Mouse (Mus musculus): ENCODE measurements around the gene Clec14a. TPM values are rescaled to one million over a fixed set of nuclear protein-coding genes. Genes with fewer than 3 reads are reported as not detected.
"Not testable (repeated sequence)": the region's sequence is repeated elsewhere in the genome, so short reads cannot be mapped to it uniquely, and the experiment has no call there.

Clec14a gene
- polyA plus RNA-seq (2016; fragmentation: Nextera tagmentation; extraction: Ambion mirVana): 5.4 and 5.5 TPM in 2 replicates

DNA sequence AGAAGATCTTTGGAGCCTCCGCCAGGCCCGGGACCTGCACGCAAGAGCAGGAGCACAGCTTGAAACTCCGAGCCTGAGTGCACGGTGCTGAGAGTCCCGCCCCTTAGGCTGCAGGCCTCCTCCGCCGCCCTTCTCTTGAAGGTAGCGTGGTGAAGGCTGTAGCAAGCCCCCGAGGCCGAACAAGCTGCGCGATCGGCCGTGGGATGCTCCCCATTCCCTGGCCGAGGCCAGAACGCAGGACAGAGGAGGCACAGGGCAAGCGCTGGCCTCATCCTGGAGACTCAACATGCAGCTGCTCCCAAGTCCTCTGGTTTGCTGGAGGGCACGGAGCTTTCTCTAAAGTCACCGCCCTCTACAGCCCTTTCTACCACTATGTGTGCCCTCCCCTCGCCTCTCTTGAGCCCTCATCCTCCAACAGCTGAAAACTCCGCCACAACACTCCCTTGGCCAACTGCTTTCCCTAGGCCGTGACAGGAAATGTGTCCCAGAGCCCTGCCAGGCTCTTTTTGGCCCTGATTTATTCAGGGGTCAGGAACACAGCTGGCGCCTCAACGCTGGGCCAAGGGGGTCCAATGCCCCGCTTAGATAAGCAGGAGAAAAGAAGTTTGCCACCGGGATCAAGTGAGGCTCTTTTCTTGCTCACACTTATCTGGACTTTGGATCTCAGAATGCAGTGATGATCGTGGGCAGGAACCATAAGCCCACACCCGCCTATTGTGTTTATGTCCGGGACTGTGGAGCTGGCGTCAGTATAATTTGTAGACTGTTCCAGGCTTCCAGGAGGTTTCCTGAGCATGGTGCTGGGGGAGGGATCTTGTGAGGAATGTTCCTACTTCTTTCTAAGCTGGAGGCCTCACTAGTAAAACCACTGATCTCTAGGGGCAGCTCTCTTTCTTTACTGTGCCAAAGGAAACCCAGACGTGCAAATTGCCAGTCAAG is at the start of gene Clec14a:
Gene Clec14a (minus strand): TSS at position 728 of the 939 bp plus-strand sequence.
- peak within 1 kb of the TSS; percentile 75 for H3K27ac ChIP-seq
- no peaks in the 10 kb centered on the region for H3K9me3 ChIP-seq
- peak within 1 kb of the TSS; percentile 48 for H3K4me3 ChIP-seq
- no peaks in the 10 kb centered on the region for H3K36me3 ChIP-seq (replicated peaks)
- H3K27me3 ChIP-seq (ENCODE audit: poor library complexity, severe bottlenecking): peaks cover 28% of the 10 kb centered on the region
- H3K4me1 ChIP-seq: peaks cover 17% of the 10 kb centered on the region
- peak; percentile 53 for DNase-seq (ENCODE audit: extremely low spot score, low spot score)
- 9% methylated on average over 32 of the region's 32 CpGs for WGBS

DNA sequence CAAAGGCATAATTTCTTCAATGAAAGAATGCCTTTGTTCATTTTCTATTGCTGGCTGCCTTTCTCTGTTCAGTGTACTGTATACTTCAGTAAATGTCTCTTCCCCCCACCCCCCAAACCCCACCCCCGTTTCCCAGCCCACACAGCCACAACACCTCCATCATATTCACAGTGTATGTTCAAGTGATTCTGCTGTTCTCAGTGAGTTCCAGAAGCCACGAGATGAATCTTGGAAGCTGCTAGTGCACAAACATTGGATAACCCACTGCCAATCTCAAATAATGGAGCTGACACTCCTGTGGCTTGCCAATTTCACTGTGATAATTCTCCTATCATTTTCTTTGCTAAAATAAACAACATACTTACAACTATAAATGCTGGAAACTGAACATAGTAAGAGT is 38.7 kb upstream of the Clec14a start:
- no peaks in the 10 kb centered on the region for H3K9me3 ChIP-seq
- no peaks in the 10 kb centered on the region for H3K36me3 ChIP-seq (replicated peaks)
- no peaks in the 10 kb centered on the region for H3K27me3 ChIP-seq (ENCODE audit: poor library complexity, severe bottlenecking)
- 0 out of 2 replicates have a peak, but pooled peaks cover 2% of the 10 kb centered on the region for H3K4me1 ChIP-seq
- H3K27ac ChIP-seq: no peak overlapping the region
- 87% methylated on average over 2 of the region's 2 CpGs for WGBS
- no peak overlapping the region for H3K4me3 ChIP-seq
- DNase-seq (ENCODE audit: extremely low spot score, low spot score): no peak

DNA sequence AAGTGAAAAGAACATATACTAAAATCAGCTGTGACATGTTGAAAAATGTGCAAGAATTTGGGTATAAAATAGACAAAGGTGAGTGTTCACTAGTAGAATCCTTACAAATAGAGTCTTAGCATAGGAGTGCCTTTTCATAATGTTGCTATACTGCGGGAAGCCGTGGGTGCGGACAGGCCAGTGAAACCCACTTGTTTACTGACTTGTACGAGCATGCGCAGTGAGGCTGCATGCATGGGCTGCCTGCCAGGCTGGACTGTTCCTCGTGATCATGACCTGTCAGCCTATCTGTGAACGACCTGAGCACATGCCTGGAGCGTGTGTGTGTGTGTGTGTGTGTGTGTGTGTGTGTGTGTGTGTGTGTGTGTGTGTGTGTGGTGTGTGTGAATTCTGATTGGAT is 37.3 kb upstream of the Clec14a start:
- not testable (repeated sequence) for H3K4me3 ChIP-seq; H3K27ac ChIP-seq; H3K36me3 ChIP-seq (replicated peaks); H3K27me3 ChIP-seq (ENCODE audit: poor library complexity, severe bottlenecking); H3K4me1 ChIP-seq; H3K9me3 ChIP-seq; DNase-seq (ENCODE audit: extremely low spot score, low spot score)
- 84% methylated on average over 8 of the region's 8 CpGs for WGBS

DNA sequence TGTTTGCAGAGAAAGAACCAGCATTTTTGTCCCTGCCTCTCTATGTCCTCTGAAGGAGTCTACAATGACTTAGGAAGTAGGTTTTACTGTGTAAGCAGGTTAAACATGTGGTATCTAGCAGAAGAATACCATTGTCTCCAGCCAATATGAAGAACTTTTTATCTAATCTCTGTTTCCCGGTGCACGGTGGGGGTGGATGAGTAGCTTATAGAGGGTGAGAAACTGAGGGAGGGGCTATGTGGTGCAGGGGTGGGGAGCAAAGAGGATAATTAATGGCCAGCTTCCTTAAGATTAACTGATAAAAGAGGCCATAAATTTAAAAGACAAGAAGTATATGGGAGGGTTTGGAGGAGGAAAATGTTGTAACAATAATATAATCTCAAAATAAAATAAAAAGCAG is 36.5 kb upstream of the Clec14a start:
- 84% methylated on average over 2 of the region's 2 CpGs for WGBS
- Histone ChIP-seq H3K27ac (no peak overlapping the region), H3K4me3 (no peak overlapping the region), H3K36me3 (replicated peaks) (no peaks in the 10 kb centered on the region), H3K9me3 (no peaks in the 10 kb centered on the region), H3K27me3 (ENCODE audit: poor library complexity, severe bottlenecking) (no peaks in the 10 kb centered on the region), H3K4me1 (no peaks in the 10 kb centered on the region)
- DNase-seq (ENCODE audit: extremely low spot score, low spot score): no peak

DNA sequence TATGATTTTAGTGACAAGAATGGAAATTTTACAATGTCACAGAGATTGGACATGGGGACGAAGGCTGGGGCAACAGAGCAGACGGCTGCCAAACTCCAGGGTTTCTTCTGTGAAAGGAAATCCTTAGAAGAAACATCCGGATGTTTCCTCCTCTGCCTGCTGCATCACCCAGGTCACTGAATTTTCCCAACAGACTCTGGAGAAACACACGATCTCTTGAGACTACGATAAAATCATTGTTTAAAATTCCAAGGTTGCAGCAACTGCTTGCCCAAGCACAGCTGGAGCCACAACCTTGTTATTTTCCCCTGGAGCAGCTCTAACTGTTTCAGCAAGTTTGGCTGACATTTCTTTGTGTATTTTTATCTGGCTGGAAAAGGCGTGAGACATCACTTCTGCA is 27.9 kb upstream of the Clec14a start:
- no peak overlapping the region for H3K4me3 ChIP-seq
- no peak for DNase-seq (ENCODE audit: extremely low spot score, low spot score)
- no peaks in the 10 kb centered on the region for H3K27me3 ChIP-seq (ENCODE audit: poor library complexity, severe bottlenecking)
- 77% methylated on average over 6 of the region's 6 CpGs for WGBS
- H3K9me3 ChIP-seq: no peaks in the 10 kb centered on the region
- H3K27ac ChIP-seq: no peak overlapping the region
- H3K4me1 ChIP-seq: no peaks in the 10 kb centered on the region
- H3K36me3 ChIP-seq (replicated peaks): no peaks in the 10 kb centered on the region

DNA sequence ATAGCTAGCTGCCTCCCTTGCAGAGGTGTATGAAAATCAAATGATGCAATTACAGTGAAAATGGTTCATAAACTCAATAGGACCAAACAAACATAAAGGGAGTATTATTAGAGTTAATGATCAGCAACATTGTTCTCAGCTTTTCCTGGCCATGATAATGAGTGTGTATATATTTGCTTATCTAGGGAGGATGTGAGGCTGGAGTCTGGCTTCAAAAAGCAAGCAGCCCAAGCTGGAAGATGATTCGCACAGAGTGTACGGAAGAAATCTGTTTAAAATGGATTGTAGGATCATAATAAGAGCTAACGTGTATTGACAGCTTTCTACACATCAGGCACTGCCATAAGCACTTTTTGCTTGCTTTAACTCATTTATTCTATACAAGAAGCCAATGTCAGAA is 16.8 kb upstream of the Clec14a start:
- no peaks in the 10 kb centered on the region for H3K27me3 ChIP-seq (ENCODE audit: poor library complexity, severe bottlenecking)
- DNase-seq (ENCODE audit: extremely low spot score, low spot score): no peak
- no peaks in the 10 kb centered on the region for H3K36me3 ChIP-seq (replicated peaks)
- no peaks in the 10 kb centered on the region for H3K4me1 ChIP-seq
- 81% methylated on average over 3 of the region's 3 CpGs for WGBS
- H3K27ac ChIP-seq: no peak overlapping the region
- no peaks in the 10 kb centered on the region for H3K9me3 ChIP-seq
- no peak overlapping the region for H3K4me3 ChIP-seq

DNA sequence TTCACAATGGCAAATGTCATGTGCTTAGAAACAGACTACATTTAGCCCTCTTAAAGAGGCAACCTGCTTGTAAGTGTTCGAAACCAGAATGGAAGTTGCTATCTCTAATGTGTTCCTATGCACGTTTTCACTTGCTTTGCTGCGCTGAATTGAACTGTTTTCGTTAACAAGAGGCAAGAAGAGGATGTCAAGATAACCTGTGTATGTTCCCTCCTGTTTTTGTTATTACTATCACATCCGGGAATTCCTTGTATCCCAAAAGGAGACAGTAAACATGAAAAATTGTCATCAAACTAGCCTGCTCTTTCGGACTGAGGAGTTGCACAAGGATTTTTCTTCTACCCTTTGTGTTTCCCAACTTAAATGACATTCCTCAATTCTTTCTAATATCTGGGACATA is 1.4 kb upstream of the Clec14a start:
- Histone ChIP-seq H3K4me3 (no peak overlapping the region), H3K27me3 (ENCODE audit: poor library complexity, severe bottlenecking) (peaks cover 28% of the 10 kb centered on the region), H3K36me3 (replicated peaks) (no peaks in the 10 kb centered on the region), H3K27ac (no peak overlapping the region), H3K9me3 (no peaks in the 10 kb centered on the region), H3K4me1 (peaks cover 17% of the 10 kb centered on the region)
- no peak for DNase-seq (ENCODE audit: extremely low spot score, low spot score)
- WGBS: 86% methylated on average over 6 of the region's 6 CpGs

DNA sequence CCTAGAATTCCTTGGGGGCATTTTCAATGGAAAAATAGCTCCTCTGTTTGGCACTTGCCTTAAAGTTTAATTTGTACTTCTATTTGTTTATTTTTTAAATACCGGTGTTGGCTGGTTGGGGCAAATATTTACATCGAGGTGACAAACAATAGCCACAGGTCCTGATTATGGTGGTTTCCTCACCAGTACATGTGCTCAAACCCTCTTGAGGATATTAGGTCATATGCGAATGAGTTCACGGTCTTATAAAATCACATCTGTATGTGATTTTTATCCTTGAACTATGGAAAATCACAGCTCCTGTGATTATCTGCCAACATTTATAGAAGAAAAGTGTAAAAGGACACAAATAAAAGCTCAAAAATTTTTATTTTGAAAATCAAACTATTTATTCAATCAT is 415 bp upstream of the Clec14a start:
- H3K36me3 ChIP-seq (replicated peaks): no peaks in the 10 kb centered on the region
- H3K9me3 ChIP-seq: no peaks in the 10 kb centered on the region
- peaks cover 28% of the 10 kb centered on the region for H3K27me3 ChIP-seq (ENCODE audit: poor library complexity, severe bottlenecking)
- DNase-seq (ENCODE audit: extremely low spot score, low spot score): no peak
- H3K4me3 ChIP-seq: no peak overlapping the region
- 79% methylated on average over 4 of the region's 4 CpGs for WGBS
- H3K4me1 ChIP-seq: peaks cover 17% of the 10 kb centered on the region
- H3K27ac ChIP-seq: peak overlapping the region; percentile 75; the same call in 1 of the 2 replicates

DNA sequence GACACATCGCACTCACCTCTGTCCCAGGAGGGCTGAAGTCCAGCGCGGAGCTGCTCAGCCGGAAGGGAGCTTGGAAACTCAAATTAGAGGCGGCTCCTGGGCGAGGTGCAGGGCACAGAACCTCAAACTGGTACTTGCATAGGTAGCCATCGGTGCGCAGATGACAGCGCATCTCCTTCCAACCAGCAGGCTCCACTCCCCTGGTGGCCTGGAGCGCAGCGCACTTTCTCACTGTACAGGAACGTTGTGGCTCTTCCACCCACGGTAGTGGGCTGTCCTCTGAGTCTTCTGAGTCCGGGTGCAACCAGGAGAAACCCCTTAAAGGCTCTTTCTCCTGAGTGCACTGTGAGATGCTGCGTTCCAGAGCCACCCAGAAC is 916 bp downstream of the Clec14a start:
- Histone ChIP-seq H3K36me3 (replicated peaks) (no peaks in the 10 kb centered on the region), H3K27ac (peak overlapping the region; percentile 75), H3K4me1 (peaks cover 17% of the 10 kb centered on the region), H3K9me3 (no peaks in the 10 kb centered on the region), H3K4me3 (peak overlapping the region; percentile 48), H3K27me3 (ENCODE audit: poor library complexity, severe bottlenecking) (peaks cover 28% of the 10 kb centered on the region)
- 8% methylated on average over 15 of the region's 15 CpGs for WGBS
- no peak for DNase-seq (ENCODE audit: extremely low spot score, low spot score)

DNA sequence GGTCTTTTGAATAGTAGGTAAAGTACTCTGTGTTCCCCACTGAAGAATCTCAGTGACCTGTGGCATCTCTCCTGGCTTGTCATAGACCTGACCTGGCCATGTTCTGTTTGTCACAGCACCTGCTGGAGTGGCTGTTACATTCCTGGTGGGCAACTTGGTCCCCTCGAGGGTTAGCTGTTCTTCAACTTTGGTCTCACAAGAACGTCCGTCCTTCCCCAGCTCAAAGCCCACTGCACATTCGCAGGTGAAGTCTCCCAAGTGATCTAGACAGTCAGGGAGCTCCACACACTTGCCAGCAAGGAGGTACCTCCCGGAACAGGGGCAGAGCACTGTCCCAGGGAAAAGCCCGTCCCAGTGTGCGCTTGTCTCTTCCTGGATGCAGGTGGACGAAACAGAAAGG is 1.3 kb downstream of the Clec14a start:
- 33% methylated on average over 8 of the region's 8 CpGs for WGBS
- Histone ChIP-seq H3K27me3 (ENCODE audit: poor library complexity, severe bottlenecking) (peaks cover 28% of the 10 kb centered on the region), H3K4me3 (peak overlapping the region; percentile 48), H3K36me3 (replicated peaks) (no peaks in the 10 kb centered on the region), H3K4me1 (peaks cover 17% of the 10 kb centered on the region), H3K9me3 (no peaks in the 10 kb centered on the region), H3K27ac (peak overlapping the region; percentile 75)
- no peak for DNase-seq (ENCODE audit: extremely low spot score, low spot score)

DNA sequence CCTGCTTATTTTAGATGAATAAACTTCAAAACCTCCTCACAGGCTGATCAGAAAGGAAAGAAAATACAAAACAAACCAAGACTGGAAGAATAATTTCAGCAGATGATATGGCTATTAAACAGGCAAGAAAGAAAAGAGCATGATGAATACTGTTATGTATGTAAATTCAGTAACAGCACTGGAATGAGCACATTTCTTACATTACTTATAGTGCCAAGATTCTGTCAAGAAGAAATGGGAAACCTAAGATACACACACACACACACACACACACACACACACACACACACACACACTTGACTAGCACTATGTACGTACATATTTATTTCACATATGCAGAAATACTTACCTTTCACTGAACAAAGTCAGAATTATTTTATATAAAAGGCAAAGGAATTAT is 17.2 kb downstream of the Clec14a start:
- H3K27me3 ChIP-seq (ENCODE audit: poor library complexity, severe bottlenecking): no peaks in the 10 kb centered on the region
- DNase-seq (ENCODE audit: extremely low spot score, low spot score): no peak
- WGBS: 97% methylated on average over 1 of the region's 1 CpGs
- H3K4me1 ChIP-seq: no peaks in the 10 kb centered on the region
- H3K4me3 ChIP-seq: no peak overlapping the region
- no peak overlapping the region for H3K27ac ChIP-seq
- no peaks in the 10 kb centered on the region for H3K9me3 ChIP-seq
- H3K36me3 ChIP-seq (replicated peaks): no peaks in the 10 kb centered on the region

DNA sequence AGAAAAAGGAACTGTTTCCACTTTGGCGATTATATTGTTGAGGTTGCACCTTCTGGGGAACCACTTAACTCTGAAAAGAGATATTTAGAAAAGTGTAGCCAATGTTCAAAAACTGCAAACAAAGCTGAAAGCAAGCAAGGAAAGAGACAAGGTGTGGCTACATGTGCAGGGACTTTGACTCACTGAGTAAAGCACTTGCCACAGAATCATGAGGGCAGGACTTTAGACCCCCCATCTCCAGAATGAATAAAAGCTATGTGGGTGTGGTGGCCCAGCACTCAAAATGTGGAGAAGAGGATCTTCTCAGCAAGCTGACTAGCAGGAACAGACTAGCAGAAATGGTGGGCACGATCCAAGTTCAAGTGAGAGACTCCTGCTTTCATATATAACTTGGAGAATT is 36.6 kb downstream of the Clec14a start:
- Histone ChIP-seq H3K9me3 (no peaks in the 10 kb centered on the region), H3K4me3 (no peak overlapping the region), H3K27me3 (ENCODE audit: poor library complexity, severe bottlenecking) (no peaks in the 10 kb centered on the region), H3K27ac (no peak overlapping the region), H3K4me1 (no peaks in the 10 kb centered on the region), H3K36me3 (replicated peaks) (no peaks in the 10 kb centered on the region)
- 87% methylated on average over 2 of the region's 2 CpGs for WGBS
- no peak for DNase-seq (ENCODE audit: extremely low spot score, low spot score)

DNA sequence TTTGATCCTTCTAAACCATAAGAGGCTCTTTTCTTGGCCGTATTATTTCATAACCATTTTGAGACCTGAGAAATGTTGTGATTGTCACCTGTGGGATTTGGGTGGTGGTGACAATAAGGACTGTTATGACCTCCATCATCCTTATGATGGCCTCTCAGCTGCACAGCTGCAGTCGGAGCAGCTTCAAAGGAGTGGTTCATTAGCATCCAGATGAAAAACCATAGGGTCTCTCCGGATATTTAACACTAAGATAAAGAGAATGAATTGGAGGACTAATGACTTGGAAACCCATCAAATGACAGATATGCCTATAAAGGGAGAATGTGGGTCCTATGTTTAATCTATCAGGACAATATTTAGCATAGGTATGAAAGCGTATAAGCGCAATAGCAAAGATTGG is 43.4 kb downstream of the Clec14a start:
- Histone ChIP-seq H3K4me1 (no peaks in the 10 kb centered on the region), H3K27me3 (ENCODE audit: poor library complexity, severe bottlenecking) (no peaks in the 10 kb centered on the region), H3K4me3 (no peak overlapping the region), H3K27ac (no peak overlapping the region), H3K9me3 (no peaks in the 10 kb centered on the region), H3K36me3 (replicated peaks) (no peaks in the 10 kb centered on the region)
- DNase-seq (ENCODE audit: extremely low spot score, low spot score): no peak
- 84% methylated on average over 5 of the region's 5 CpGs for WGBS
